Mouse (Mus musculus) heart, postnatal 0 days (tissue): ENCODE data around the gene Ubap1l. TPM values are rescaled to one million over a fixed set of nuclear protein-coding genes. Genes with fewer than 3 reads are reported as not detected.
A peak's percentile ranks its signal among the peaks of the same experiment; 100 is the strongest.

ENCODE experiments used
- ATAC-seq: fragments of 200-750 bp; cut with Nextera tagmentation; 2 replicates; pipeline ENCODE4 v1.8.0; 2017; ENCODE audit warnings: low read depth, moderate number of reproducible peaks, moderate library complexity; ENCODE audit not compliant: insufficient read depth
- DNase-seq: peaks from one replicate; pipeline ENCODE4 v3.0.0-alpha.2; 2016; ENCODE audit warnings: low spot score
- H3K27ac ChIP-seq: fragments of 300-500 bp; sonication (generic); 2 replicates; pipeline ENCODE4 v1.5.1; 2014; ENCODE audit warnings: low read depth, mild to moderate bottlenecking
- H3K27me3 ChIP-seq: fragments of 300-500 bp; sonication (generic); 2 replicates; pipeline ENCODE4 v1.6.1; 2014; ENCODE audit warnings: low read length, mixed read lengths; ENCODE audit not compliant: control insufficient read depth, insufficient read depth
- H3K36me3 ChIP-seq: fragments of 300-500 bp; sonication (generic); replicated peaks from 2 replicates; pipeline ENCODE4 v1.6.1; 2014; ENCODE audit warnings: low read length, mixed read lengths; ENCODE audit not compliant: control insufficient read depth, insufficient read depth
- H3K4me1 ChIP-seq: fragments of 300-500 bp; sonication (generic); 2 replicates; pipeline ENCODE4 v1.6.1; 2014; ENCODE audit warnings: antibody characterized with exemption; ENCODE audit not compliant: control insufficient read depth, insufficient read depth
- H3K4me2 ChIP-seq: fragments of 300-500 bp; sonication (generic); 2 replicates; pipeline ENCODE4 v1.6.1; 2014; ENCODE audit warnings: low read depth, mild to moderate bottlenecking, low read length, moderate library complexity
- H3K4me3 ChIP-seq: fragments of 300-500 bp; sonication (generic); 2 replicates; pipeline ENCODE4 v1.5.1; 2014; ENCODE audit warnings: low read depth, low read length
- H3K9ac ChIP-seq: fragments of 300-500 bp; sonication (generic); replicated peaks from 2 replicates; pipeline ENCODE4 v1.6.1; 2014; ENCODE audit warnings: low read depth, low read length, mixed read lengths
- H3K9me3 ChIP-seq: fragments of 300-500 bp; sonication (generic); replicated peaks from 2 replicates; pipeline ENCODE4 v1.6.1; 2016; ENCODE audit warnings: low read length; ENCODE audit not compliant: control insufficient read depth
- CTCF ChIP-seq: IDR thresholded peaks from 2 replicates; pipeline ENCODE4 v1.5.1; 2016; ENCODE audit warnings: antibody characterized with exemption, control low read depth, low read depth
- EP300 ChIP-seq: IDR thresholded peaks from 2 replicates; pipeline ENCODE4 v1.6.1; 2016; ENCODE audit warnings: antibody characterized with exemption, low read depth
- WGBS: fragments of 180-500 bp; shearing (Covaris S2); extraction: QIAGEN DNeasy Blood & Tissue Kit; methylation state at CpG from one replicate; pipeline ENCODE4 v1.1.7; 2014; 5-methylcytosine and 5-hydroxymethylcytosine counted together
- polyA plus RNA-seq: library from polyadenylated mRNA; unstranded; fragments of >200 nt; fragmentation: Nextera tagmentation; extraction: Ambion mirVana; gene quantifications from 2 replicates; pipeline ENCODE4 v1.2.1, GENCODE M21; 2015
- total RNA-seq: library from RNA; depleted of rRNA; stranded (reverse); fragments of >200 nt; gene quantifications from 2 replicates; pipeline ENCODE4 v1.2.3, GENCODE M21; 2014; ENCODE audit warnings: low replicate concordance

Ubap1l gene
- total and polyA plus RNA-seq, 2 experiments from 2014 or later = 0.11 TPM; not detected in 1

DNA sequence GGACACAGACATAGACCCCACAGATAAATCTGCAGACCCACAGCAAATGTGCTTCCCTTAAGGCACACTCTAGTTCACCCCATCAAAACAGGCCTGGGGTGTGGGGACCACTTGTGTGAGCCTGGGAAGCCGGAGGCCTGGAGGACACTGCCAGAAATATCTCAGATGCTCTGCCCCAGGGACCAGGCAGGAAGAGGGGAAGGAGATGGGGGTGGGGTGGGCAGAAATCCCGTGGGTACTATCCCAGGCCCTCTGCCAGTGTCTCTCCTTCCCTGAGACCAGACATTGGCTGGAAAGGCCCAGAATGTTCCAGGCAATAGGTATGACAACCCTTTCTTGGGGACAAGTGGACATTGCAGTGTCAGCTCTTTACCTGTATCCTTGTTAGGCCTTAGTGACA, 32.8 kb downstream of the Ubap1l start:
- Histone ChIP-seq H3K9me3 (no peaks in the 10 kb centered on the region), H3K9ac (no peak overlapping the region), H3K36me3 (no peaks in the 10 kb centered on the region), H3K4me3 (no peak overlapping the region), H3K27ac (peak overlapping the region; percentile 5; the same call in 1 of the 2 replicates), H3K27me3 (peaks cover 18% of the 10 kb centered on the region), H3K4me1 (peaks cover 7% of the 10 kb centered on the region; the same call in 1 of the 2 replicates), H3K4me2 (no peak overlapping the region)
- WGBS = 21% methylated on average over 2 of the region's 2 CpGs
- TF ChIP-seq CTCF (no peak), EP300 (no peak)
- ATAC-seq = no peak
- no peak for DNase-seq

DNA sequence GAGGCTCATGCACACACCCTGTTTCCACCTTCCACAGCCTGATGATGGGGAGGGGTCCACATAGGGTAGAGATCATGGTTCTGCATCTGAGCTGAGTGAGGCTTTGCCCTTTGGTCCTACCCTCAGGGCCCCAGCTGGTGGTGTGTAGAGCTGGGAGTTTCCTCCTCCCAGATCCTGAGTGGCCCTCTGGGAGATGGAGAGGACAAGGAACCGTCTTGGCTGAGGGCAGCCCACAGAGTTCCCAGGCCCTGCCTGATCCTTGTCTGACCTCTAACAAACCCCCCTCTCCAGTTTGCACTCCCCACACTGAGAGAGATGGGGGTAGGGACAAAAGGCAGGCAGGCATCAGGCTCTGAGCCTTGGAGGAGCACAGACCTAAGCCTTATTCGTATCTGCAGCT, 33.5 kb downstream of the Ubap1l start:
- H3K27me3 ChIP-seq = peaks cover 23% of the 10 kb centered on the region
- H3K4me1 ChIP-seq = peaks cover 7% of the 10 kb centered on the region; the same call in 1 of the 2 replicates
- no peak overlapping the region for H3K4me2 ChIP-seq
- H3K9ac ChIP-seq = no peak overlapping the region
- no peak for ATAC-seq
- no peak overlapping the region for H3K27ac ChIP-seq
- H3K36me3 ChIP-seq = no peaks in the 10 kb centered on the region
- TF ChIP-seq CTCF (no peak), EP300 (no peak)
- WGBS = 52% methylated on average over 2 of the region's 2 CpGs
- no peak for DNase-seq
- no peaks in the 10 kb centered on the region for H3K9me3 ChIP-seq
- H3K4me3 ChIP-seq = no peak overlapping the region

DNA sequence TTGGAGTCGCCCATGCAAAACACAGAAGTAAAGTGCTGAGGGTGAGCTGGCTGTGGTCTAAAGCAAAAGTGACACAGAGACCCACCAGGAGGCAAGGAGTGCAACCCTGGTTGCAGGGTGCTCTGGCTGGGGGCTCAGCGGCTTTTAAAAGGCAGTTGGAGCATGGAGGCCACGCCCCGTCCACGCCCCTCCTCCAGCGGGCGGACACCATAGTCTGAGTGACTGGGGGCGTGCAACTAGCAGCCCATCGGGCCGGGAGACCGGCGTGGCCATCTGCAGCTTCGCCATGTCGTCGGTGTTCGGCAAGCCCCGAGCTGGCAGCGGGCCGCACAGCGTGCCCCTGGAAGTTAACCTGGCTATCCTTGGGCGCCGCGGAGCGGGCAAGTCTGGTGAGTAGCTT, 37.4 kb downstream of the Ubap1l start, which contains the start of gene Rasl12:
Gene Rasl12 (plus strand): TSS at position 228 of the 400 bp plus-strand sequence.
- Histone ChIP-seq H3K4me3 (peak within 1 kb of the TSS; percentile 48), H3K9ac (peak within 1 kb of the TSS; percentile 32; the same call in 1 of the 2 replicates), H3K36me3 (no peaks in the 10 kb centered on the region), H3K4me1 (no peaks in the 10 kb centered on the region), H3K27ac (no peak within 1 kb of the TSS), H3K9me3 (no peaks in the 10 kb centered on the region), H3K4me2 (peak within 1 kb of the TSS; percentile 66), H3K27me3 (0 out of 2 replicates have a peak, but pooled peaks cover 4% of the 10 kb centered on the region)
- peak; percentile 69 for ATAC-seq
- no peak for TF ChIP-seq CTCF
- TF ChIP-seq EP300 = no peak
- DNase-seq = no peak
- WGBS = 2% methylated on average over 24 of the region's 24 CpGs

GRCm38 (mm10) chr9:65399934-65400333, 39.1 kb downstream of the Ubap1l start:
- WGBS = 83% methylated on average over 6 of the region's 6 CpGs
- ATAC-seq (no peak), DNase-seq (no peak)
- Histone ChIP-seq H3K27me3 (0 out of 2 replicates have a peak, but pooled peaks cover 4% of the 10 kb centered on the region), H3K9ac (no peak overlapping the region), H3K9me3 (no peaks in the 10 kb centered on the region), H3K4me3 (0 out of 2 replicates have a peak overlapping the region, but pooled peaks have one; percentile 7), H3K4me1 (peaks cover 2% of the 10 kb centered on the region; the same call in 1 of the 2 replicates), H3K4me2 (no peak overlapping the region), H3K27ac (no peak overlapping the region), H3K36me3 (no peaks in the 10 kb centered on the region)
- no peak for TF ChIP-seq EP300
- no peak for TF ChIP-seq CTCF

GRCm38 (mm10) chr9:65404331-65405183, 43.7 kb downstream of the Ubap1l start:
- DNase-seq = peak; percentile 84
- H3K36me3 ChIP-seq = no peaks in the 10 kb centered on the region
- no peaks in the 10 kb centered on the region for H3K27me3 ChIP-seq
- H3K9me3 ChIP-seq = no peaks in the 10 kb centered on the region
- peaks cover 3% of the 10 kb centered on the region; the same call in 1 of the 2 replicates for H3K4me1 ChIP-seq
- WGBS = 31% methylated on average over 15 of the region's 15 CpGs
- TF ChIP-seq CTCF = no peak
- no peak for TF ChIP-seq EP300
- ATAC-seq = peak; percentile 62
- H3K4me2 ChIP-seq = peak overlapping the region; percentile 48
- no peak overlapping the region for H3K9ac ChIP-seq
- peak overlapping the region; percentile 21; the same call in 1 of the 2 replicates for H3K27ac ChIP-seq
- H3K4me3 ChIP-seq = peak overlapping the region; percentile 17
